Mouse (Mus musculus): ENCODE results near the gene Atf2.
"Not testable (repeated sequence)": the region's sequence is repeated elsewhere in the genome, so short reads cannot be mapped to it uniquely, and the experiment has no call there.

DNA sequence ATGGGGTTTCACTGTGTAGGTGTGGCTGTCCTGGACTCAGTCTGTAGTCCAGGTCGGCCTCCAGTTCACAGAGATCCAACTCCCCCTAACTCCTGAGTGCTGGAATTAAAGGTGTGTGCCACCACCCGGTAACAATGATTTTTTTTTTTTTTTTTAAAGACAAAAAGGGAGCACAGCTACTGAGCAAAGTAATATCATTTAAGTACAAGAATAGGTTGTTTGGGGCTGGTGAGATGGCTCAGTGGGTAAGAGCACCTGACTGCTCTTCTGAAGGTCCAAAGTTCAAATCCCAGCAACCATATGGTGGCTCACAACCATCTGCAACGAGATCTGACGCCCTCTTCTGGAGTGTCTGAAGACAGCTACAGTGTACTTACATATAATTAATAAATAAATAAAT lies 4.5 kb upstream of the Atf2 start:
- not testable (repeated sequence) for TF ChIP-seq CTCF, EP300 (IDR thresholded peaks at IDR 0.05; ENCODE audit: low read depth)
